Mouse (Mus musculus) midbrain, embryonic 11.5 days (tissue): ENCODE results near the gene Tmem139. TPM values are rescaled to one million over a fixed set of nuclear protein-coding genes. Genes with fewer than 3 reads are reported as not detected.
A peak's percentile ranks its signal among the peaks of the same experiment; 100 is the strongest.

Experiments used
- ATAC-seq: fragments of 200-750 bp; cut with Nextera tagmentation; 2 replicates; pipeline ENCODE4 v1.8.0; 2017; ENCODE audit warnings: moderate TSS enrichment, moderate library complexity; ENCODE audit not compliant: low FRiP score
- DNase-seq: peaks from one replicate; pipeline ENCODE4 v3.0.0; 2015; ENCODE audit warnings: low spot score; ENCODE audit errors: missing footprints
- H3K27ac ChIP-seq: fragments of 300-500 bp; sonication (generic); 2 replicates; pipeline ENCODE4 v1.5.1; 2014; ENCODE audit warnings: low read depth, low read length
- H3K27me3 ChIP-seq: fragments of 300-500 bp; sonication (generic); 2 replicates; pipeline ENCODE4 v1.6.1; 2014; ENCODE audit warnings: mild to moderate bottlenecking, low read length, moderate library complexity, mixed read lengths; ENCODE audit not compliant: control insufficient read depth, insufficient read depth
- H3K36me3 ChIP-seq: fragments of 300-500 bp; sonication (generic); 2 replicates; pipeline ENCODE4 v1.6.1; 2014; ENCODE audit warnings: mild to moderate bottlenecking, low read length, moderate library complexity, mixed read lengths; ENCODE audit not compliant: control insufficient read depth, insufficient read depth
- H3K4me1 ChIP-seq: fragments of 300-500 bp; sonication (generic); 2 replicates; pipeline ENCODE4 v1.6.1; 2014; ENCODE audit warnings: low read length; ENCODE audit not compliant: control insufficient read depth, insufficient read depth
- H3K4me2 ChIP-seq: fragments of 300-500 bp; sonication (generic); 2 replicates; pipeline ENCODE4 v1.6.1; 2014; ENCODE audit warnings: mild to moderate bottlenecking, moderate library complexity
- H3K4me3 ChIP-seq: fragments of 300-500 bp; sonication (generic); 2 replicates; pipeline ENCODE4 v1.5.1; 2014; ENCODE audit warnings: low read depth, low read length
- H3K9ac ChIP-seq: fragments of 300-500 bp; sonication (generic); 2 replicates; pipeline ENCODE4 v1.6.1; 2014; ENCODE audit warnings: low read length
- H3K9me3 ChIP-seq: fragments of 300-500 bp; sonication (generic); 2 replicates; pipeline ENCODE4 v1.6.1; 2016; ENCODE audit warnings: low read length; ENCODE audit not compliant: control insufficient read depth
- WGBS: fragments of 180-500 bp; shearing (Covaris S2); extraction: QIAGEN DNeasy Blood & Tissue Kit; methylation state at CpG from one replicate; pipeline ENCODE4 v1.1.7; 2014; 5-methylcytosine and 5-hydroxymethylcytosine counted together
- polyA plus RNA-seq: library from polyadenylated mRNA; unstranded; fragments of >200 nt; fragmentation: Nextera tagmentation; extraction: Ambion mirVana; gene quantifications from 2 replicates; pipeline ENCODE4 v1.2.1, GENCODE M21; 2014

Gene Tmem139
- polyA plus RNA-seq, 1 experiment from 2014 or later: 0.23 TPM

DNA sequence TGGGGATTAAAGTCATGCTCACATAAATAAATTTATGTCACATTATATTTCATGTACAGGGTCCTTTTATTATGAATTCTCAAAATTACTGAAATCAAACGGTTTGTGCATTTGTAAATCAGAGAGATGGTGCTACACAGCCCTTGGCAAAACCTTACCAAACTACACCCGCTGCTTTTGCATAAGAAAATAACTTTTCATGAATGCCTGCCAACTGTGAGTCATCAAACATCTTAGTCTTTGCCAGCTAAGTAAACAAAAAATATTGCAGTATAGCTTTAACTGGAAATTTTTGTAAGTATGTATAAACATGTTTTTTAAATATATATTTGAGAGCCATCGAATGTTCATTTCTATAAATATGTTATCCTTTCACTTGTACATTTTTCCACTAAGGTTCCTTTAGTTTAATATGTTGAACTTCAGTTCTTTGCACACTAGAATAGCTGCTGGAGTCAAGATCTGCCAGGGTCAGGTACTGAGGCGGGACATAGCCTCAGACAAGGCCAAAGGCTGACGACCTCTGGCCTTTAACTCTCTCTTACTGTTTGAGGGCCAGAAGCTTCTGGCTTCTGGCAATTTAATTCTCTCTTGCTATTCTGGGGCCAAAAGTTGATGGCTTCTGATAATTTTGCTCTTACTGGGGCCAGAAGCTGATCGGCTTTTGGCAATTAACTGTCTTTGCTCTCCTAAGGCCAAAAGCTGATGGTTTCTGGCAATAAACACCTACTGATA is 20.3 kb upstream of the Tmem139 start:
- Histone ChIP-seq H3K9ac (no peak overlapping the region), H3K4me1 (no peaks in the 10 kb centered on the region), H3K36me3 (no peaks in the 10 kb centered on the region), H3K27me3 (peaks cover 2% of the 10 kb centered on the region), H3K4me2 (no peak overlapping the region), H3K4me3 (no peak overlapping the region), H3K27ac (no peak overlapping the region), H3K9me3 (no peaks in the 10 kb centered on the region)
- WGBS: 84% methylated on average over 6 of the region's 6 CpGs
- DNase-seq: no peak
- ATAC-seq: no peak

DNA sequence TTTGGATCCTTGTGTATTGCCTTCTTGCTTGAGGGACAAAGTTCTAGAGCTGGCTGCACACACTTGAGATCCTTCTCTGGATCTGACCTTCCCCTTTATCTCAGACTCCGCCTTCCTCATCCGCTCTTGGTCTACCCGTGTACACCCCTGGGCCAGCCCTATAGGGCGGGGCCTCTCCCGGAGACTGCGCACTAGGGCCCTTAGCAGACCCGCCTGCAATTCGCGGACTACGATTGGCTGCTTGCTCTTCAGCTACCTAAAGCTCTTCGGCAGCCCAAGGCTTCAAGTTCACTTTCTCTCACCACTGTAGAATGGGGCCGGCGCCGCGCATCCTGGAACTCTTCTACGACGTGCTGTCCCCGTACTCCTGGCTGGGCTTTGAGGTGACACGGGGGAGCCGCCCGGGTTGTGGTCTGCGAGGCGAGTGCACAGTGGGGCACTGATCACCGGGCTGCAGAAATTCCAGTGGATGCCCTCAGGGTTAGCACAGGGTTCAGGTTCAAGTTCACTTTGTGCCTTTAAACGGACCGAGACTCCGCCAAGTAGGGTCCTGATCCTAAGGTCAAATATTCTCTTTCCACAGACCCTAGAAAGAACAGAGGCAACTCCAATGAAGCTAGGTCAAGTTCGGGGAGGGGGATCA is 15.9 kb upstream of the Tmem139 start, which contains the start of gene Gstk1:
Gene Gstk1, plus strand, starts transcription at position 225 of the 643 bp plus-strand sequence.
- Histone ChIP-seq H3K27ac (no peak within 1 kb of the TSS), H3K4me3 (peak within 1 kb of the TSS; percentile 32), H3K9me3 (no peaks in the 10 kb centered on the region), H3K36me3 (no peaks in the 10 kb centered on the region), H3K9ac (peak within 1 kb of the TSS; percentile 31; the same call in 1 of the 2 replicates), H3K4me2 (peak within 1 kb of the TSS; percentile 47), H3K4me1 (no peaks in the 10 kb centered on the region), H3K27me3 (peaks cover 6% of the 10 kb centered on the region)
- peak; percentile 98 for DNase-seq
- ATAC-seq: peak; percentile 100
- WGBS: 2% methylated on average over 28 of the region's 28 CpGs

DNA sequence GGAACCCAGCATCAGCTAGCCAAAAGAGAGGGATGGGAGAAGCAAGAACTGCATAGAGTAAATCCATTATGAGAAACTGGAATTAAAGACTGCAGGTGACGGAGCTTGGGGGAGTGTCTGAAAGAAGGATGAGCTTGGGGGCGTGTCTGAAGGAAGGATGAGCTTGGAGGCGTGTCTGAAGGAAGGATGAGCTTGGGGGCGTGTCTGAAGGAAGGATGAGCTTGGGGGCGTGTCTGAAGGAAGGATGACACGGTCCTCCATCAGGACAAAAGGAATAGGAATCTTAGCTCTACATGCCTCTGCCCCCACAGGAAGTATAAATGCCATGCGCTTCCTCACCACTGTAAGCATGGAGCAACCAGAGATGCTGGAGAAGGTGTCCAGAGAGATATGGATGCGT is 14.6 kb upstream of the Tmem139 start:
- Histone ChIP-seq H3K27me3 (peaks cover 6% of the 10 kb centered on the region), H3K9me3 (no peaks in the 10 kb centered on the region), H3K27ac (no peak overlapping the region), H3K4me3 (no peak overlapping the region), H3K36me3 (no peaks in the 10 kb centered on the region), H3K4me1 (no peaks in the 10 kb centered on the region), H3K4me2 (no peak overlapping the region), H3K9ac (no peak overlapping the region)
- DNase-seq: no peak
- WGBS: 6% methylated on average over 8 of the region's 8 CpGs
- no peak for ATAC-seq

DNA sequence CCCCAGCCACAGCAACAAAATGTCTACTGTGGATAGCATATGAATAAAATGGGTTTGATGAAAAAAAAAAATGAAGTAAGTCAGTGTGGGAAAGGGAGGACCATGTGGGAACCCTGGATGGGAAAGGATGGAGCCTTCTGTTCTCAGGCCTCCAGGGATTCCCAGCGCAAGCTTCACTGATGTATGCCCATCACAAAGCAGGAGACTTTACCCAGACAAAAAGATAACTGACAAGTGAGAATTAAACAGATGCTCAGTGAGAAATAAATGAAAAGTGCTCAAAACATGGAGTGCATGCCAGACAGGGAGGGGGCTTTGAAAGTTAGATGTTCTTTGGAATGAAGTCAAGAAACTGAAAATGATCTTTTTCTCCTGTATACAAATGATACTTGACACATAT is 13.8 kb upstream of the Tmem139 start:
- Histone ChIP-seq H3K27me3 (peaks cover 6% of the 10 kb centered on the region), H3K36me3 (no peaks in the 10 kb centered on the region), H3K9me3 (no peaks in the 10 kb centered on the region), H3K4me1 (no peaks in the 10 kb centered on the region), H3K4me2 (no peak overlapping the region), H3K27ac (no peak overlapping the region), H3K9ac (no peak overlapping the region), H3K4me3 (no peak overlapping the region)
- WGBS: 87% methylated on average over 1 of the region's 1 CpGs
- DNase-seq (no peak), ATAC-seq (no peak)

DNA sequence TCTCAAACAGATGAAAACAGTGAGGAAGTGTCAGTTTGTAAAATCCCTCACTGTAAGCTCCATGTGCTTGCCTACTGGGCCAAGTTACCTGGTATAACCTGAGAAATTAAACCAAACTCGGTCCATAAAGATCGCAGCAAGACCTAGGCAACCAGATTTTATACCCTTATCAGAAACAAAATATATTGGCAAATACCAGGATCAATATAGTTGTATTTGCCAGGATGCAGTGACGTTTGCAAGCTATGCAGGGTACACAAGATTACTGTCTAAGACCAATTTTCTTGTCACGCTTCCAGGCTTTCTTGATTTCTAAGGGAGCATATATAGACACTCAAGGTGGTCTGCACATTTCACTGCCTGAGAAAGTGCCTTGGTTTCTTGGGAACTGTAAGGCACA is 10.0 kb upstream of the Tmem139 start:
- peaks cover 2% of the 10 kb centered on the region for H3K27me3 ChIP-seq
- DNase-seq (no peak), ATAC-seq (no peak)
- H3K27ac ChIP-seq: no peak overlapping the region
- H3K4me2 ChIP-seq: no peak overlapping the region
- no peaks in the 10 kb centered on the region for H3K36me3 ChIP-seq
- 85% methylated on average over 4 of the region's 4 CpGs for WGBS
- no peak overlapping the region for H3K4me3 ChIP-seq
- no peak overlapping the region for H3K9ac ChIP-seq
- H3K4me1 ChIP-seq: no peaks in the 10 kb centered on the region
- no peaks in the 10 kb centered on the region for H3K9me3 ChIP-seq

DNA sequence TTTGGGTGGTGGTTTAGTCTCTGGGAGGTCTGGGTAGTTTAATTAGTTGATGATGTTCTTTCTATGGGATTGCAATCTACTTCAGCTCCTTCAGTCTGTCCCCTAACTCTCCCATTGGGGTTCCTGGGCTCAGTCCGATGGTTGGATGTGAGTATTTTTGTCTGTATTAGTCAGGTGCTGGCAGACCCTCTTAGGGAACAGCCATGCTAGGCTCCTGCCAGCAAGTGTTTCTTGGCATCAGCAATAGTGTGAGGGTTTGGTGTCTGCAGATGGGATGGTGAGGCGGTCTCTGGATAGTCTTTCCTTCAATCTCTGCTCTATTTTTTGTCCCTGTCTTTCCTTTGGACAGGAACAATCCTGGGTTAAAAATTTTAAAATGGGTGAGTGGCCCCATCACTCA is 8.7 kb upstream of the Tmem139 start:
- DNase-seq: no peak
- Histone ChIP-seq H3K27me3 (no peaks in the 10 kb centered on the region), H3K9ac (no peak overlapping the region), H3K9me3 (no peaks in the 10 kb centered on the region), H3K4me1 (no peaks in the 10 kb centered on the region), H3K4me3 (no peak overlapping the region), H3K4me2 (no peak overlapping the region), H3K27ac (no peak overlapping the region), H3K36me3 (no peaks in the 10 kb centered on the region)
- WGBS: 86% methylated on average over 2 of the region's 2 CpGs
- ATAC-seq: no peak

DNA sequence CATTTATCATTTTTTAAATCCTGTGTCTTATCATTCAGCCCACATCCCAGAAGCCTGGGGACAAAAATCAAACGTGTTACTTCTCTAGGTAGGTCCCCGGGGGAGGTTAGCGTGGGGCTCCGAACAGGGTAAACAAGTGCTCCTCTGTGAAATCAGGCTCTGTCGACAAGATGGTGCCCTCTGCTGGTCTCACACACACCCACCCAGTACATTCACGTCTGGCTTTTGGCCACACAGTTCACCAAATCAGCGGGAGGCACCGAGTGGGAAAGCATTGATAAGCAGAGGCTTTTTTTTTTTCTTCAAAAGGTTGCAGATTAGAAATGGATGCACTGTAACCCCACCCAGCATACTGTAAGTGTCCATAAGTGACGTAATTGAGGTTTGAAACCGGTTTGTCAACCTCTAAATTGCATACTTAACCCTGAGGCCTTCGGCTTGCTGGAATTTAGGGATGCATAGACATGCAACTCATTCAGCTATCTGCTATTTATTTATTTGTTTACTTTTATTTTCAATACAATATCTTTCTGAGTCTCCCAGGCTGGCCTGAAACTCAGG is 4.4 kb upstream of the Tmem139 start:
- H3K27me3 ChIP-seq: no peaks in the 10 kb centered on the region
- peak; percentile 85 for ATAC-seq
- 16% methylated on average over 11 of the region's 11 CpGs for WGBS
- no peaks in the 10 kb centered on the region for H3K9me3 ChIP-seq
- no peak overlapping the region for H3K27ac ChIP-seq
- no peak overlapping the region for H3K9ac ChIP-seq
- H3K36me3 ChIP-seq: no peaks in the 10 kb centered on the region
- H3K4me3 ChIP-seq: no peak overlapping the region
- H3K4me2 ChIP-seq: no peak overlapping the region
- peak; percentile 89 for DNase-seq
- H3K4me1 ChIP-seq: no peaks in the 10 kb centered on the region

DNA sequence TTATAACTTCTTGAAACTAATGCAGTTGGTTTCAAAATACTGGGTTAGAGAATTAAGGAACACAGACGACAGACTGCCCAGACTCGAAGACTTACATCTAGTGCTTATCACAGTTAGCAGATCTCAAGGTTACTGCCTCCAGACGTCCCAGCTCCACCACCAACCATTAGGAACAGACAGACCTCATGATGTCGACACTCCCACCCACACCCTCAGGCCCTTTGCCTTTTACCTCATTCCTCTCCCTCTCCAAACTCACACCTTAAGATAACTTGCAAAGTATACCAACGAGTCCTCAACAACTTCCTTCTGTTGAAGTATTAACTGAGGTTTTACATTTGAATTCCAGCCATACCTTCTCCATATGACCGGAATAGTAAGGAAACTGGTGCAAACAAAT is 1.3 kb upstream of the Tmem139 start:
- no peak overlapping the region for H3K4me3 ChIP-seq
- no peak overlapping the region for H3K9ac ChIP-seq
- 79% methylated on average over 6 of the region's 6 CpGs for WGBS
- no peak overlapping the region for H3K27ac ChIP-seq
- no peaks in the 10 kb centered on the region for H3K27me3 ChIP-seq
- no peaks in the 10 kb centered on the region for H3K36me3 ChIP-seq
- no peaks in the 10 kb centered on the region for H3K9me3 ChIP-seq
- H3K4me2 ChIP-seq: no peak overlapping the region
- ATAC-seq (no peak), DNase-seq (peak; percentile 28)
- no peaks in the 10 kb centered on the region for H3K4me1 ChIP-seq

DNA sequence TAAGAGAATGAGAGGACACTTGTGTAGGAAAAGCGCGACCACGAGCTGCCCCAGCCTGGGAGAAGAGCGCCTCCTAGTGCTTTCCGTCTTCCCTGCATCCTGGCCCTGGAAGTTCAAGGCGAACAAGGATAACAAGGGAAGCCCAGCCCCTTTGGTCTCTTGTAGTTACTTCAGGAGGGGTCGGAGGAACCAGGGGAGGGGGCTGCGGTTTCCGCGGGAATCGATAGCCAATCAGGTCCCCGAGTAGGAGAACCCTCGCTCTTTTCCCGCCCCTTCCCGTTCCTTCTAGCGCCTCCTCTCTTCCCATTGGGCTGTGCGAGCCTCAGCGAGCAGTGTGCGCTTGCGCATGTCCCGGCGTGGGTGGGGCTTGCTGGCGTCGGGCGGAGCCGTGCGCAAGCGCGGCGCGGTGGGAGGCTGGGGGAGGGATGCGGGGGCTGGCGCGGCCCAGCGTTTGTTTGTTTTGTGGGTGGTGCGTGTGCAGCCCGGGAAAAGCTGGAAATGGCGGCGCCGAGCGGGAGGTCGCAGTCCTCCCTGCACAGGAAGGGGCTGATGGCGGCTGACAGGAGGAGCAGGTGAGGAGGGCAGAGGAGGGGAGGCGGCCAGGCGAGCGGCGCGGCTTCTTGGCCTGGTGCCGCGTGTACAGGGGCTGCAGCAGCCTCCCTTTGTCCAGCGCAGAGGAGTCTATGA is 3.0 kb downstream of the Tmem139 start, which contains the start of gene Casp2:
Gene Casp2, plus strand, starts transcription at position 360 of the 687 bp plus-strand sequence.
- Histone ChIP-seq H3K4me1 (peaks cover 3% of the 10 kb centered on the region; the same call in 1 of the 2 replicates), H3K36me3 (peaks cover 19% of the 10 kb centered on the region), H3K27ac (peak within 1 kb of the TSS; percentile 72), H3K27me3 (no peaks in the 10 kb centered on the region), H3K4me2 (peak within 1 kb of the TSS; percentile 68), H3K4me3 (peak within 1 kb of the TSS; percentile 83), H3K9me3 (no peaks in the 10 kb centered on the region), H3K9ac (peak within 1 kb of the TSS; percentile 93)
- DNase-seq: peak; percentile 100
- peak; percentile 100 for ATAC-seq
- under 1% methylated on average over 50 of the region's 51 CpGs for WGBS
